Mouse (Mus musculus) stomach, postnatal 0 days (tissue): ENCODE data around the gene Rbak.

ENCODE experiments used
- CTCF ChIP-seq: IDR thresholded peaks from 2 replicates; pipeline ENCODE4 v1.5.1; 2016; ENCODE audit warnings: antibody characterized with exemption, low read depth, mild to moderate bottlenecking, moderate library complexity
- EP300 ChIP-seq: optimal IDR thresholded peaks from 2 replicates; pipeline ENCODE3; 2016; ENCODE audit warnings: antibody characterized with exemption

DNA sequence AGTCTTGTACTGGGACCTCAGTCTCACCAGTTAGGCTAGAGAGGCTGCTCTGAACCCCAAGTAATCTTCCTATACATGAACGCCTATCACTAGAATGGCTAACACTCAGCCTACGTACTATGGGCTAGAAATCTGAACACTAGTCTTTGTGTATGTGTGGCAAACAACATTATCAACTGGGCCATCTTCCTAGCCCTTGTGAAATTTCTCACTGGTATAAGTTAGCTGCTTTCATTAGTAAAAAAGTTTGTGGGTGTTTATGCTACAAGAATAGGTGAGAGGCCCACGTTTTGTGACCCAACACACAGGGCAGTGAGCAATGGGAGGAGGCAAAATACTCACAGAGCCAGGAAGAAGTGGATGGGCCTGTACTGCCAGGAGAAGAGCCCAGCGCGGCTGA is 40.4 kb upstream of the Rbak start:
- TF ChIP-seq CTCF = no peak
- TF ChIP-seq EP300 = no peak
